Mouse (Mus musculus): Measurements from ENCODE around the gene Fgf18. TPM values are rescaled to one million over a fixed set of nuclear protein-coding genes. Genes with fewer than 3 reads are reported as not detected.

The Fgf18 gene
- polyA plus RNA-seq, 2 experiments = 18.5 to 24.0 TPM

DNA sequence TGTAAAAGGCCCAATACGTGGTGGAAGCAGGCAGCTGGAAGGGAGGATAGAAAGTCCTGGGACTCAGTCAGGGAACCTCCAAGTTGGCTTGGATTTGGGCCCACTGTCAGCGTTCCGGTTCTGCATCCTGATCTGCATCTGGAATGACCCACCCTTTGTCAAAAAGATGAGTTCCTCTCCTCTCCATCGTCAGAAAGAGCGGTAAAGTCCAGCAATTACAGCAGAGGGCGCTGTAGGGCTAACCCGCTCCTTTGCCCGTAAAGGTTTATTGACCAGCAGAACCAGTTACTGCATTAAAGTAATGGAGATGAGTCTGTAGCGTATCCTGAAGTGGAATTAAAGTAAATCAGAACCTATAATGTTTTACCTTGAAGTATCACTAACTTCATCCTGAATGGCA is 23.3 kb upstream of the Fgf18 start:
- Histone ChIP-seq H3K4me2 (replicated peaks; ENCODE audit: low read depth, low read length, severe bottlenecking) (no peak overlapping the region), H3K4me1 (ENCODE audit: control insufficient read depth, insufficient read depth, low read length) (no peaks in the 10 kb centered on the region), H3K4me3 (replicated peaks; ENCODE audit: low read length) (no peak overlapping the region), H3K36me3 (ENCODE audit: control insufficient read depth, insufficient read depth, low read length) (no peaks in the 10 kb centered on the region), H3K27ac (replicated peaks; ENCODE audit: low read depth, low read length) (no peak overlapping the region), H3K9me3 (ENCODE audit: control insufficient read depth, low read length) (no peaks in the 10 kb centered on the region), H3K9ac (ENCODE audit: low read depth, low read length, severe bottlenecking) (no peak overlapping the region), H3K27me3 (ENCODE audit: control insufficient read depth, insufficient read depth, low read length) (no peaks in the 10 kb centered on the region)
- 15% methylated on average over 9 of the region's 9 CpGs for WGBS
- DNase-seq (ENCODE audit: low spot score) = peak; percentile 41
- no peak for TF ChIP-seq POLR2A (IDR thresholded peaks at IDR 0.05; ENCODE audit: borderline replicate concordance, extremely low read depth, insufficient read depth, insufficient read length)
- ATAC-seq (ENCODE audit: low FRiP score, low read depth) = no peak

DNA sequence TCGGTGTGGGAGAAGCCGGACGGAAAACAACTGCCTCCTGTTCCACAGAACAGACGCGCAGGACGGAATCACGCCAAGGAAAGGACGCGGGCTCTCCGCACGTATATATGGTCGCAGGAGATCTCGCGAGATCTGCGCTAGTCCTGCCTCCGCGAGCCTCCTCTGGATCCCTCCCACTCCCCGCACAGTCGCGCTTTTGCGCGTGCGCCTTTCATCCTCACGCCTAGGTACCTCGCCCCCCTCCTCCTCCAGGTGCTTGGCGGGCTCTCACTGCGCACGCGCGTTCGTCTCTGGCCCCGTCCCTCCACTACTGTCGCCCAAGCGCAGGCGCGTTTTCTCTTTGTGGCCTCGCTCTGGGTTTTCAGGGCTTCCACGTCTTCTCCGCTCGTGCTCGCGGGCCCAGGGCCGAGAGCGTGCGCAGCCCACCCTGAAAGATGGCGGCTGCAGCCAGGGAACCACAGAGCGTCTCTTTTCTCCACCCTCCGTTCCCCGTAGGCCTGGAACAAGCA is 15.9 kb upstream of the Fgf18 start, which contains the start of gene Npm1:
Gene Npm1, minus strand, starts transcription at position 209 of the 509 bp plus-strand sequence.
- H3K27ac ChIP-seq (replicated peaks; ENCODE audit: low read depth, low read length) = peak within 1 kb of the TSS; percentile 96
- H3K4me1 ChIP-seq (ENCODE audit: control insufficient read depth, insufficient read depth, low read length) = peaks cover 8% of the 10 kb centered on the region

DNA sequence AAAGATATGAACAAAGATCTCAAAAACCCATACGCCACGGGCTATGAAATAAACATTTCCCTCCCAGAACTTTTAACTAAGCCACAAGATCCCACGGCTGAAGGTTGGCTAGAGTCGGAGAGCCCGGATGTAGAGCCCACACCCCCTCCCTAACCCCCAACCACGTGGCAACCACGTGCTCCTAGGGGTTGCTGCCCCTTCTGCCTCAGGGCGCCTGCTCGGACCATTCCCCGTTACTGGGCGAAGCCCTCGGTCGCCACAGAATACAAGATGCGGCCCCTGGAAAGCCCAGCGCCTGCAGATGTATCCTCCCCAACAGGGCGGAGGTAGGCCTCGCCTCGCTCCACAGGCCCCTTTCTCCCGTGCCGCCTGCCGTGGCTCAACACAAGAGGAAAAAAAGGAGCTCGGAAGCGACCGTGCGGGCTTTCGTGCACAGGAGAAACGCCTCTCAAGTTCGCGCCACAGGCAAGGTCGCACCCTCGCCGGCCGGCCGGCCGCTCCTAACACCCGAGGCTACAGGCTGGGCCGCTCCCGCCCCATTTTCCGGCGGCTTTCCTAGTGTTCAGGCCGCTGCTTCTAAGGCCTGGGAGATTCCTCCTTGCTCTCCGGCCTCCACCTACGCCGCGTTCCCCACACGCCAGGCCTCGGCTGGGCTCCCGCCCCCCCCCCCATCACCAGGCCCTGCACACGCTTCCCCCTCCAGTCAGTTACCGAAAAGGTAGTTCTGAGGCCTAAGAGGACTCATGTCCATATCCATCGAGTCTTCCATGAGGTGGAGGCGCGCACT is 15.2 kb upstream of the Fgf18 start:
- 3% methylated on average over 46 of the region's 53 CpGs for WGBS
- Histone ChIP-seq H3K36me3 (ENCODE audit: control insufficient read depth, insufficient read depth, low read length) (peaks cover 42% of the 10 kb centered on the region), H3K27ac (replicated peaks; ENCODE audit: low read depth, low read length) (peak overlapping the region; percentile 96), H3K9me3 (ENCODE audit: control insufficient read depth, low read length) (no peaks in the 10 kb centered on the region), H3K4me1 (ENCODE audit: control insufficient read depth, insufficient read depth, low read length) (peaks cover 8% of the 10 kb centered on the region), H3K4me3 (replicated peaks; ENCODE audit: low read length) (peak overlapping the region; percentile 100), H3K27me3 (ENCODE audit: control insufficient read depth, insufficient read depth, low read length) (no peaks in the 10 kb centered on the region), H3K4me2 (replicated peaks; ENCODE audit: low read depth, low read length, severe bottlenecking) (peak overlapping the region; percentile 78), H3K9ac (ENCODE audit: low read depth, low read length, severe bottlenecking) (peak overlapping the region; percentile 98)
- peak; percentile 45 for ATAC-seq (ENCODE audit: low FRiP score, low read depth)
- no peak for TF ChIP-seq POLR2A (IDR thresholded peaks at IDR 0.05; ENCODE audit: borderline replicate concordance, extremely low read depth, insufficient read depth, insufficient read length)
- DNase-seq (ENCODE audit: low spot score) = peak; percentile 78

More for the DNA sequence above, 15.9 kb upstream of the Fgf18 start, which contains the start of gene Npm1:
- Histone ChIP-seq H3K9ac (ENCODE audit: low read depth, low read length, severe bottlenecking) (peak within 1 kb of the TSS; percentile 98), H3K36me3 (ENCODE audit: control insufficient read depth, insufficient read depth, low read length) (peaks cover 35% of the 10 kb centered on the region), H3K27me3 (ENCODE audit: control insufficient read depth, insufficient read depth, low read length) (no peaks in the 10 kb centered on the region), H3K9me3 (ENCODE audit: control insufficient read depth, low read length) (no peaks in the 10 kb centered on the region), H3K4me2 (replicated peaks; ENCODE audit: low read depth, low read length, severe bottlenecking) (peak within 1 kb of the TSS; percentile 78), H3K4me3 (replicated peaks; ENCODE audit: low read length) (peak within 1 kb of the TSS; percentile 100)
- DNase-seq (ENCODE audit: low spot score) (peak; percentile 99), ATAC-seq (ENCODE audit: low FRiP score, low read depth) (peak; percentile 97)
- 4% methylated on average over 47 of the region's 49 CpGs for WGBS
- peak; percentile 97; the same call in 1 of the 2 replicates for TF ChIP-seq POLR2A (IDR thresholded peaks at IDR 0.05; ENCODE audit: borderline replicate concordance, extremely low read depth, insufficient read depth, insufficient read length)

DNA sequence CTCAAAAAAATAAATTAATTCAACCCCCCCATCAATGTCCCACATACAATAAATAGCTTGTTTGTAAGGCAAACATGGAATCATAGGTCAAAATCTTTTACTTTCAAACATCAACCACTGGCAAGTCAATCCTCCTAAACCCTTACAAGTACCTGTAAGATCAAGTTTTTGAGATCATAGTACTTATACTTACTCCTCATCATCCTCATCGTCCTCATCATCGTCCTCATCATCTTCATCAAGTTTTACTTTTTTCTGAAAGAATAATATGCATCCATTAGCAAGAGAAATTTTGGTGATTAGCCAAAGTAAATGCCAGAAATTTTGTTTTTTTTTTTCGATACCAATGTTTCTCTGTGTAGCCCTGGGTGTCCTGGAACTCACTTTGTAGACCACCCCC is 12.5 kb upstream of the Fgf18 start:
- no peaks in the 10 kb centered on the region for H3K27me3 ChIP-seq (ENCODE audit: control insufficient read depth, insufficient read depth, low read length)
- no peak overlapping the region for H3K4me3 ChIP-seq (replicated peaks; ENCODE audit: low read length)
- no peaks in the 10 kb centered on the region for H3K9me3 ChIP-seq (ENCODE audit: control insufficient read depth, low read length)
- ATAC-seq (ENCODE audit: low FRiP score, low read depth) (no peak), DNase-seq (ENCODE audit: low spot score) (no peak)
- no peak overlapping the region for H3K9ac ChIP-seq (ENCODE audit: low read depth, low read length, severe bottlenecking)
- H3K27ac ChIP-seq (replicated peaks; ENCODE audit: low read depth, low read length) = no peak overlapping the region
- H3K4me1 ChIP-seq (ENCODE audit: control insufficient read depth, insufficient read depth, low read length) = peaks cover 8% of the 10 kb centered on the region
- no peak for TF ChIP-seq POLR2A (IDR thresholded peaks at IDR 0.05; ENCODE audit: borderline replicate concordance, extremely low read depth, insufficient read depth, insufficient read length)
- 92% methylated on average over 3 of the region's 3 CpGs for WGBS
- no peak overlapping the region for H3K4me2 ChIP-seq (replicated peaks; ENCODE audit: low read depth, low read length, severe bottlenecking)
- H3K36me3 ChIP-seq (ENCODE audit: control insufficient read depth, insufficient read depth, low read length) = peaks cover 63% of the 10 kb centered on the region

DNA sequence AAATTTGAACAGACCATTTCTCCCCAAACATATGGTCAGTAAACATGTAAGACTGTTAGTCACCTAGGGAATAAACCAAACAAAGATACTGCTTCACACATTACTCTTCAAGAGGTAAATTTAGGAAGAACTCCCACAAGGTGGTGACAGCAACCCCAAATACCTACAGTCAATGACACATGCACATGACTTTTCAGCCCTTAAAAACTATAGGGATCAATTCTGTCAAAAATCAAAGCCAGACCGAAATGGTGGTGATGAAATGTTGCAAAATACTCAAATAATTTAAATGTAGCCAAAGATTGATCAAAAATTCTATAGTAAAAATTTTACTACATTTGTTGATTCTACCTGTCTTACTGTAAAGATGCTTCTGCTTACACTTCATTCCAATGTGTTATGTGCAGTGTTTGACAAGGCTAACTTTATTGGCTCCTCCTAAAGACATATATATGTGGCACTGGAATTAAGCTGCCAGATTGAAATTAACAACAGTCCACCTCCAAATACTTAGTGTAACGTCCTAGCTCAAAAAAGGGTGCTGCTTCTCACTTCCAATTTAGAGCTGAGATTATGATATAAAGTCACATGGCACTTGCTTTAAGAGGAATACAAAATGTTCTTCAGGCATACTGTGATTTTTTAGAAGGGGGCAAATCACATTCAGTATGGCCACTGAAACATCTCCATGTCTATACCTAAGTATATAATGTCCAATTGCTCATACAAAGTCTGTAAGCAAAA is 10.4 kb upstream of the Fgf18 start:
- Histone ChIP-seq H3K4me1 (ENCODE audit: control insufficient read depth, insufficient read depth, low read length) (peaks cover 8% of the 10 kb centered on the region), H3K9ac (ENCODE audit: low read depth, low read length, severe bottlenecking) (no peak overlapping the region), H3K36me3 (ENCODE audit: control insufficient read depth, insufficient read depth, low read length) (peaks cover 84% of the 10 kb centered on the region), H3K4me3 (replicated peaks; ENCODE audit: low read length) (no peak overlapping the region), H3K9me3 (ENCODE audit: control insufficient read depth, low read length) (no peaks in the 10 kb centered on the region), H3K27ac (replicated peaks; ENCODE audit: low read depth, low read length) (no peak overlapping the region), H3K4me2 (replicated peaks; ENCODE audit: low read depth, low read length, severe bottlenecking) (no peak overlapping the region), H3K27me3 (ENCODE audit: control insufficient read depth, insufficient read depth, low read length) (no peaks in the 10 kb centered on the region)
- no peak for TF ChIP-seq POLR2A (IDR thresholded peaks at IDR 0.05; ENCODE audit: borderline replicate concordance, extremely low read depth, insufficient read depth, insufficient read length)
- DNase-seq (ENCODE audit: low spot score) = no peak
- WGBS = 77% methylated on average over 2 of the region's 2 CpGs
- no peak for ATAC-seq (ENCODE audit: low FRiP score, low read depth)
